Mouse (Mus musculus) olfactory bulb, adult 2 months (tissue): ENCODE data around the gene Dcaf7. TPM values are rescaled to one million over a fixed set of nuclear protein-coding genes. Genes with fewer than 3 reads are reported as not detected.
A peak's percentile ranks its signal among the peaks of the same experiment; 100 is the strongest.

Source experiments
- H3K27ac ChIP-seq: fragments of 200-500 bp; 2 replicates; pipeline ENCODE4 v1.5.1; 2012; ENCODE audit warnings: low read depth, low read length; ENCODE audit not compliant: insufficient read depth
- H3K4me1 ChIP-seq: fragments of 200-500 bp; 2 replicates; pipeline ENCODE4 v1.6.1; 2012; ENCODE audit warnings: low read length; ENCODE audit not compliant: control insufficient read depth, insufficient read depth
- H3K4me3 ChIP-seq: fragments of 200-500 bp; 2 replicates; pipeline ENCODE4 v1.5.1; 2012; ENCODE audit warnings: mild to moderate bottlenecking, low read depth, low read length, moderate library complexity; ENCODE audit not compliant: insufficient read depth
- CTCF ChIP-seq: fragments of 200-500 bp; IDR thresholded peaks from 2 replicates; pipeline ENCODE4 v1.5.1; 2012; ENCODE audit warnings: low read depth, mild to moderate bottlenecking, low read length, moderate library complexity; ENCODE audit not compliant: insufficient read depth
- POLR2A ChIP-seq: fragments of 200-500 bp; IDR thresholded peaks from 2 replicates; pipeline ENCODE4 v1.6.1; 2012; ENCODE audit warnings: mild to moderate bottlenecking, low read depth, low read length, moderate library complexity; ENCODE audit not compliant: insufficient read depth
- WGBS: fragments of 180-500 bp; shearing (Covaris S2); methylation state at CpG from one replicate; pipeline ENCODE4 v1.1.7; 2018; 5-methylcytosine and 5-hydroxymethylcytosine counted together
- polyA plus RNA-seq: library from polyadenylated mRNA; stranded (reverse); fragments of >200 nt; gene quantifications from 2 replicates; pipeline ENCODE4 v1.2.4, GENCODE M21; 2012; ENCODE audit warnings: low replicate concordance; ENCODE audit not compliant: missing spikeins, insufficient read depth, insufficient read length

The Dcaf7 gene
- 52.7 and 159 TPM in 2 replicates for polyA plus RNA-seq

GRCm38 (mm10) chr11:106036548-106037417 lies at the start of gene Dcaf7:
Gene Dcaf7 (plus strand): TSS chr11:106036872.
- WGBS, result under 1% methylated on average over 66 of the region's 66 CpGs
- TF ChIP-seq CTCF (no peak), POLR2A (0 out of 2 replicates have a peak, but pooled peaks have one; percentile 59)
- H3K27ac ChIP-seq, result peak within 1 kb of the TSS; percentile 79
- H3K4me1 ChIP-seq, result peaks cover 10% of the 10 kb centered on the region
- H3K4me3 ChIP-seq, result peak within 1 kb of the TSS; percentile 82

DNA sequence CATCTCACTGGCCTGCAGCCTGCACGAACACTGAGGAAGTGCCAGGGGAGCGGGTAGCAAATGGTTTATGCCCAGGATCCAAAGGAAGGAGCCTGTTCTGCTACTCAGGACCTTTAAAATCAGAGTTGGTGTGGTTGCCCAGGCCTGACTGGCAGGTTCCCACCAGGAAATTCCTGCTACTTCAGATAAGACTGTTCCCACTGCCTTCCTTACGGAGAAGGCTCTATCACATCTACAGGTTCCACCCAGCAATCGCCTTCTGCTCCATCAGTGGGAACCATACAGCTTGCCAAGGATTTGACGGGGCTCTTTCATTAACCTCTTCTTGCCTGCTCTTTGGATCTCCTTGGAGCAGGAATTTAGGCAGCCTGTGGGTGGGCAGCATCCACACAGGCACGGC lies 49.2 kb upstream of the Dcaf7 start:
- 74% methylated on average over 6 of the region's 6 CpGs for WGBS
- Histone ChIP-seq H3K27ac (no peak overlapping the region), H3K4me1 (no peaks in the 10 kb centered on the region)

GRCm38 (mm10) chr11:105989446-105989845 lies 47.2 kb upstream of the Dcaf7 start:
- Histone ChIP-seq H3K4me1 (no peaks in the 10 kb centered on the region), H3K27ac (no peak overlapping the region), H3K4me3 (no peak overlapping the region)
- no peak for TF ChIP-seq POLR2A
- TF ChIP-seq CTCF, result no peak
- 79% methylated on average over 6 of the region's 6 CpGs for WGBS

More for the DNA sequence above, 49.2 kb upstream of the Dcaf7 start:
- no peak overlapping the region for H3K4me3 ChIP-seq
- TF ChIP-seq CTCF (no peak), POLR2A (no peak)

- Histone ChIP-seq H3K4me3 (no peak overlapping the region), H3K4me1 (no peaks in the 10 kb centered on the region), H3K27ac (no peak overlapping the region)
- 77% methylated on average over 2 of the region's 2 CpGs for WGBS
- no peak for TF ChIP-seq CTCF
- TF ChIP-seq POLR2A, result no peak
Observed at GRCm38 (mm10) chr11:105990231-105990630, 46.4 kb upstream of the Dcaf7 start.

DNA sequence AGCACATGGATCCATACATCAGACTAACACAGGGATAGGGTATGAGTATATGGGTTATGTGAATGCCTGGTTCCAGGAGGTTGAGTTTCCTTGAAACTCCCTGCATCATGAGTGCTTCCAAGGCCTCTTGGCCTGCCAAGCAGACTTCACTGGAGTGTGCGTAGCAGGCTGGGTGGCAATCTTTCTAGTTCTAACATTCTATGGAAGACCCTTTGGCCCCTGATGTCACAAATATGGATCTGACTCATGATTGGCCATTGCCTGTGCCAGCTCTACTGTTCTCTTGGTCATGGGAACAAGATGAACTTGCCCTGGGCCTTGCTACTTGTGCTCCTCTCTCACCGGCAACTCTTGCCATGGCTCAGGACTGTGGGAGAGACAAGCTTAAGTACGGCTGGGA lies 42.3 kb upstream of the Dcaf7 start, which contains the start of gene Ace3:
Ace3 (plus strand) TSS at position 301 of the 400 bp plus-strand sequence.
- TF ChIP-seq POLR2A, result no peak
- TF ChIP-seq CTCF, result no peak
- WGBS, result 96% methylated on average over 3 of the region's 3 CpGs
- H3K4me1 ChIP-seq, result 0 out of 2 replicates have a peak, but pooled peaks cover 2% of the 10 kb centered on the region

GRCm38 (mm10) chr11:106000062-106000461 lies 36.6 kb upstream of the Dcaf7 start:
- no peak overlapping the region for H3K27ac ChIP-seq
- WGBS, result 92% methylated on average over 6 of the region's 6 CpGs
- 0 out of 2 replicates have a peak, but pooled peaks cover 2% of the 10 kb centered on the region for H3K4me1 ChIP-seq
- no peak for TF ChIP-seq POLR2A
- TF ChIP-seq CTCF, result no peak
- H3K4me3 ChIP-seq, result no peak overlapping the region

More for the DNA sequence above, 42.3 kb upstream of the Dcaf7 start, which contains the start of gene Ace3:
- Histone ChIP-seq H3K4me3 (no peak within 1 kb of the TSS), H3K27ac (no peak within 1 kb of the TSS)

DNA sequence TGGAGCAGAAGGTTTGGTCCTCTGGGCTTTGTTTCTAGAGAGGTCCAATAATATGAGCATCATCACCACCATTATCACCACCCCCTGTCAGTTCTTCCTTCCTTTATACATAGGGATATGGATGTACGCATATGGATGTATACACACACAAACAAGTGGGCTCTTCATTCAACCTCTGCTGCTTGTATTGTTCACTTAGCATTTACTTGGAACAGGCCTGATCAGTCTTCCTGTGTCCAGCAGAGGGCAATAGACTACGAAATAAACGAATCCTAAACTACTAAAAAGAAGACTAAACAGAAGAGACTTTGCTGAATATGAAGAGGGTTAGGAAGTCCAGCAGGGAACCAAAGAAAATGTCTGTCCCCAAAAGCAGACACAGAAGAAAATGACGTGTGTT lies 35.0 kb upstream of the Dcaf7 start:
- no peak overlapping the region for H3K27ac ChIP-seq
- H3K4me1 ChIP-seq, result no peaks in the 10 kb centered on the region
- H3K4me3 ChIP-seq, result no peak overlapping the region
- 31% methylated on average over 4 of the region's 4 CpGs for WGBS
- TF ChIP-seq CTCF, result no peak
- no peak for TF ChIP-seq POLR2A

DNA sequence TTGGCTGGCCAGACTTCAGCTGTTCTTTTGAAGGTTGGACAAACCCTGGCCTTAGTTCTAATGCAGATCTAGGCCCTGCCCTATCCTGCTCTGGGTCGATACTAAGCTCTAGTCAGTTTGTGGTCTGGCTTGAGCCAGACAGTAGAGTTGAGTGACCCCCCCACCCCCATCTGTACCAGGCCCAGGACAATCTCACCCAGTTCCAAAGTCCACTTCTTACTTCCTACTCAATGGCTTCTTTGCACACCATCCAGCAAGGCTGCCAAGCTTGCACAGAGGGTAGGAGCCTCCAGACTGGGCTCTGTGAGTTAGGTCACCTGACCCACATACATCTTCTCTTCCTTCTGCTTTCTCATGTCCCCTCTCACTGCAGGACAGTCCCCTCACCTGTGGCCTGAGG lies 32.1 kb upstream of the Dcaf7 start:
- WGBS, result 95% methylated on average over 1 of the region's 1 CpGs

GRCm38 (mm10) chr11:106005970-106006369 lies 30.7 kb upstream of the Dcaf7 start:
- 61% methylated on average over 5 of the region's 5 CpGs for WGBS
- H3K4me3 ChIP-seq, result no peak overlapping the region
- TF ChIP-seq POLR2A, result no peak
- TF ChIP-seq CTCF, result no peak
- H3K27ac ChIP-seq, result no peak overlapping the region
- peaks cover 5% of the 10 kb centered on the region for H3K4me1 ChIP-seq

More for the DNA sequence above, 32.1 kb upstream of the Dcaf7 start:
- TF ChIP-seq CTCF (no peak), POLR2A (no peak)
- Histone ChIP-seq H3K27ac (no peak overlapping the region), H3K4me1 (peaks cover 5% of the 10 kb centered on the region), H3K4me3 (no peak overlapping the region)
